Mouse (Mus musculus) activated CD4-positive, CD25-positive, alpha-beta regulatory T cell (primary cell): ENCODE measurements around the gene Zc3h12d. TPM values are rescaled to one million over a fixed set of nuclear protein-coding genes. Genes with fewer than 3 reads are reported as not detected.

Source experiments
- polyA plus RNA-seq, 2 experiments: library from polyadenylated mRNA; unstranded; fragments of 100-300 nt; shearing (Covaris generic); gene quantifications; one replicate each; pipeline ENCODE4 v1.2.1; 2017

The Zc3h12d gene
- polyA plus RNA-seq, result 10 to 100 TPM; 18.2 to 38.2 TPM

GRCm38 (mm10) chr10:7832171-7832676, at the start of gene Zc3h12d:
TSS of gene Zc3h12d (plus strand) at chr10:7832470.

DNA sequence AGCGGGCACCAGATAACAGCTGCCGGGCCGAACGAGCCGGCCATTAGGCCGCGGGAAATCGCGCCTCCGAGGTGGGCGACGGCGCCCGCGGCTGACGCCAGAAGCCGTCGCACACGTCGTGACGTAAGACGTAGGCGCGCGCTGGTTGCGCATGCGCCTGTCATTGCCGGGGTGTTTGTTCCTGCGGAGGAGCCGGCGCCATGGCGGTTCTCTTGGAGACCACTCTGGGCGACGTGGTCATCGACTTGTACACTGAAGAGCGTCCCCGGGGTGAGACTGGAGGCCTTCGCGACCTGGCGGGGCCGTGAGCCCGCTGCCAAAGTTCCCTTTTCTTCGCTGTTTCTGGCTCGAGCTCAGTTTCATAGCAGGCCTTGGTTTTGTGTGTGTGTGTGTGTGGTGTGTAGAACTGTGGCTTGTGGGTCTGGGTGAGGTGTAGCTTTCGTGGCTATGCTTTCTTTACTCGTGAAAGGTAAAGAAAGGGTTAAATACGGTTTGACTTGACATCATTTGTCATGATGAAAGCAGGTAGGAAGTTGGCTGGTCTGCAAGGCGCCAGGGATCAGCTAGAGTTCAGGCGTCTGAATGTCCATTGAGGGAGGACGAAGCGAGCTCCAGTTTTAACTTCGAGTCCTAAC, 39.4 kb upstream of the Zc3h12d start, which contains the start of the genes Ginm1 and Ppil4:
Ginm1 (minus strand) TSS at position 74 of the 635 bp plus-strand sequence.
Ppil4 (plus strand) TSS at position 141 of the 635 bp plus-strand sequence.

Other genes starting within 250 kb of the Zc3h12d start
- 1 to 10 TPM in 1 of 2 experiments, under 1 TPM in 1; 0.54 to 1.7 TPM for gene Lrp11, start 242.7 kb upstream of the Zc3h12d start, polyA plus RNA-seq
- gene Nup43, start 165.0 kb upstream of the Zc3h12d start, polyA plus RNA-seq, result 10 to 100 TPM; 11.6 to 24.6 TPM
- 100 to 1,000 TPM in 1 of 2 experiments, 10 to 100 TPM in 1; 89.8 to 105 TPM for gene Pcmt1, start 151.3 kb upstream of the Zc3h12d start, polyA plus RNA-seq
- gene Lats1, start 151.3 kb upstream of the Zc3h12d start, polyA plus RNA-seq, result 10 to 100 TPM in 1 of 2 experiments, 1 to 10 TPM in 1; 6.8 to 10.2 TPM
- gene Katna1, start 106.5 kb upstream of the Zc3h12d start, polyA plus RNA-seq, result 10 to 100 TPM; 74.4 to 80.0 TPM
- gene Ginm1, start 39.6 kb upstream of the Zc3h12d start, polyA plus RNA-seq, result 10 to 100 TPM; 50.3 to 78.4 TPM
- gene Ppil4, start 39.6 kb upstream of the Zc3h12d start, polyA plus RNA-seq, result 10 to 100 TPM; 62.4 to 85.9 TPM
- gene Tab2, start 123.8 kb downstream of the Zc3h12d start, polyA plus RNA-seq, result 10 to 100 TPM; 15.8 to 16.6 TPM